Comparison of ENCODE assay signal across 8 mouse cellular contexts in genomic region chr5:134489583-134489982, GRCm38 (mm10). TPM values are rescaled to one million over a fixed set of nuclear protein-coding genes. Genes with fewer than 3 reads are reported as not detected.
DNase-seq lines count a peak whose midpoint lies in the region; ATAC-seq and TF ChIP-seq lines count a peak whose summit lies in the region.

No protein-coding gene starts in this region.

- no peaks in the 10 kb centered on the region for H3K9me3 ChIP-seq in forebrain, embryonic 14.5 days (replicated peaks; ENCODE audit: control insufficient read depth, low read length)
- H3K9me3 ChIP-seq in forebrain, embryonic 16.5 days (ENCODE audit: control insufficient read depth, low read length): no peaks in the 10 kb centered on the region
- H3K9me3 ChIP-seq in heart, postnatal 0 days (replicated peaks; ENCODE audit: control insufficient read depth, low read length): no peaks in the 10 kb centered on the region

- no peak overlapping the region for H3K4me2 ChIP-seq in forebrain, embryonic 14.5 days (ENCODE audit: low read length)
- no peak overlapping the region for H3K4me2 ChIP-seq in forebrain, embryonic 16.5 days (ENCODE audit: low read length)
- H3K4me2 ChIP-seq in heart, postnatal 0 days (ENCODE audit: low read depth, low read length): no peak overlapping the region

- TF ChIP-seq EP300 in heart, postnatal 0 days (IDR thresholded peaks at IDR 0.05; ENCODE audit: low read depth): no peak

- no peaks in the 10 kb centered on the region for H3K27me3 ChIP-seq in forebrain, embryonic 14.5 days (replicated peaks; ENCODE audit: control insufficient read depth, insufficient read depth, low read length)
- no peaks in the 10 kb centered on the region for H3K27me3 ChIP-seq in forebrain, embryonic 16.5 days (replicated peaks; ENCODE audit: control insufficient read depth, insufficient read depth, low read length)
- H3K27me3 ChIP-seq in spleen, adult 2 months (ENCODE audit: control insufficient read depth, insufficient read depth, low read length): no peaks in the 10 kb centered on the region
- no peaks in the 10 kb centered on the region for H3K27me3 ChIP-seq in heart, postnatal 0 days (ENCODE audit: control insufficient read depth, insufficient read depth, low read length)

- DNase-seq in forebrain, embryonic 14.5 days (ENCODE audit: low spot score): peak; percentile 46
- DNase-seq in spleen, adult 2 months (ENCODE audit: low read depth in 1 of 2, low spot score in 2 of 2): peak in 1 of 2 experiments; percentile 24
- DNase-seq in spleen, adult 12 weeks (ENCODE audit: low spot score): no peak
- DNase-seq in heart, postnatal 0 days (ENCODE audit: low spot score): peak; percentile 31
- peak; percentile 65 for DNase-seq in lung, postnatal 36 days
- DNase-seq in urinary bladder, adult 2 months (ENCODE audit: low spot score): no peak
- no peak for DNase-seq in adrenal gland, postnatal 4 days (ENCODE audit: low spot score in 2 of 2)

- H3K9ac ChIP-seq in forebrain, embryonic 14.5 days (ENCODE audit: low read length): no peak overlapping the region
- no peak overlapping the region for H3K9ac ChIP-seq in forebrain, embryonic 16.5 days (replicated peaks; ENCODE audit: low read depth, low read length)
- H3K9ac ChIP-seq in heart, postnatal 0 days (replicated peaks; ENCODE audit: low read depth, low read length): no peak overlapping the region

- H3K4me3 ChIP-seq in forebrain, embryonic 14.5 days (ENCODE audit: low read depth, low read length): no peak overlapping the region
- no peak overlapping the region for H3K4me3 ChIP-seq in forebrain, embryonic 16.5 days (replicated peaks; ENCODE audit: low read length)
- H3K4me3 ChIP-seq in spleen, adult 2 months (ENCODE audit: extremely low read depth, insufficient read depth, insufficient read length): no peak overlapping the region
- H3K4me3 ChIP-seq in heart, postnatal 0 days (ENCODE audit: low read depth, low read length): no peak overlapping the region

- H3K36me3 ChIP-seq in forebrain, embryonic 14.5 days (ENCODE audit: control insufficient read depth, insufficient read depth, low read length): peaks cover 54% of the 10 kb centered on the region
- H3K36me3 ChIP-seq in forebrain, embryonic 16.5 days (ENCODE audit: control insufficient read depth, insufficient read depth): peaks cover 22% of the 10 kb centered on the region
- H3K36me3 ChIP-seq in spleen, adult 2 months (ENCODE audit: control insufficient read depth, insufficient read depth, low read length): no peaks in the 10 kb centered on the region
- peaks cover 10% of the 10 kb centered on the region; the same call in 1 of the 2 replicates for H3K36me3 ChIP-seq in heart, postnatal 0 days (replicated peaks; ENCODE audit: control insufficient read depth, insufficient read depth, low read length)

- no peak for ATAC-seq in forebrain, embryonic 14.5 days
- no peak for ATAC-seq in forebrain, embryonic 16.5 days
- ATAC-seq in heart, postnatal 0 days (ENCODE audit: insufficient read depth, low read depth): peak; percentile 25; the same call in 1 of the 2 replicates

- peak; percentile 55; the same call in 1 of the 2 replicates for TF ChIP-seq CTCF in spleen, adult 2 months (IDR thresholded peaks at IDR 0.05; ENCODE audit: extremely low read depth, insufficient read depth, insufficient read length, insufficient replicate concordance)
- TF ChIP-seq CTCF in heart, postnatal 0 days (IDR thresholded peaks at IDR 0.05; ENCODE audit: low read depth): peak; percentile 46

- no peak for TF ChIP-seq POLR2A in spleen, adult 2 months (IDR thresholded peaks at IDR 0.05; ENCODE audit: low read depth, low read length)

- WGBS in forebrain, embryonic 14.5 days: 29% methylated on average over 9 of the region's 9 CpGs
- WGBS in forebrain, embryonic 16.5 days: 23% methylated on average over 9 of the region's 9 CpGs
- 18% methylated on average over 9 of the region's 9 CpGs for WGBS in spleen, adult 2 months
- WGBS in heart, postnatal 0 days: 24% methylated on average over 9 of the region's 9 CpGs

- no peaks in the 10 kb centered on the region for H3K4me1 ChIP-seq in forebrain, embryonic 14.5 days (ENCODE audit: control insufficient read depth, insufficient read depth, low read length)
- 0 out of 2 replicates have a peak, but pooled peaks cover 4% of the 10 kb centered on the region for H3K4me1 ChIP-seq in forebrain, embryonic 16.5 days (replicated peaks; ENCODE audit: control insufficient read depth, insufficient read depth, low read length)
- H3K4me1 ChIP-seq in spleen, adult 2 months (ENCODE audit: control insufficient read depth, insufficient read depth, insufficient read length): peaks cover 4% of the 10 kb centered on the region; the same call in 1 of the 2 replicates
- H3K4me1 ChIP-seq in heart, postnatal 0 days (ENCODE audit: control insufficient read depth, insufficient read depth): no peaks in the 10 kb centered on the region

- H3K27ac ChIP-seq in forebrain, embryonic 14.5 days (ENCODE audit: low read depth, low read length): no peak overlapping the region
- no peak overlapping the region for H3K27ac ChIP-seq in forebrain, embryonic 16.5 days (ENCODE audit: low read length)
- H3K27ac ChIP-seq in spleen, adult 2 months (ENCODE audit: insufficient read depth, low read length): no peak overlapping the region
- no peak overlapping the region for H3K27ac ChIP-seq in heart, postnatal 0 days (ENCODE audit: low read depth)

RNA-seq across cellular contexts. Expression of gene Gtf2ird1, which starts 33.1 kb away (rescaled TPM):
- polyA plus RNA-seq in forebrain, embryonic 14.5 days (2014; fragmentation: Nextera tagmentation; extraction: Ambion mirVana): 50.9 and 60.7 TPM in 2 replicates
- 83.9 and 96.6 TPM in 2 replicates for polyA plus RNA-seq in forebrain, embryonic 16.5 days (2015; fragmentation: Nextera tagmentation; extraction: Ambion mirVana)
- 9.2 and 12.1 TPM in 2 replicates for polyA plus RNA-seq in spleen, adult 2 months (2012; rRNA removed)
- total RNA-seq in heart, postnatal 0 days (2014; rRNA removed; ENCODE audit: low replicate concordance): 28.8 and 63.7 TPM in 2 replicates
- polyA plus RNA-seq in heart, postnatal 0 days (2015; fragmentation: Nextera tagmentation; extraction: Ambion mirVana): 20.5 and 27.7 TPM in 2 replicates
- polyA plus RNA-seq in urinary bladder, adult 2 months (2012; rRNA removed): 27.1 and 31.5 TPM in 2 replicates
- 100 to 1,000 TPM in 1 of 2 experiments, 10 to 100 TPM in 1; 93.5 to 104 TPM for total RNA-seq in adrenal gland, postnatal 4 days (2021)

Comparison
In these comparisons a context has a peak if more than half of its experiments do, and no peak if none do; other contexts are left out.
1. DNase-seq: peak in forebrain, embryonic 14.5 days (single experiment), heart, postnatal 0 days (single experiment) and lung, postnatal 36 days (single experiment); none in spleen, adult 12 weeks (single experiment), urinary bladder, adult 2 months (single experiment) and adrenal gland, postnatal 4 days (0 of 2).